Mouse (Mus musculus) lung, postnatal 0 days (tissue): ENCODE data around the gene Notch4.

Source experiments
- CTCF ChIP-seq: IDR thresholded peaks from 2 replicates; pipeline ENCODE4 v1.5.1; 2016; ENCODE audit warnings: antibody characterized with exemption, mild to moderate bottlenecking
- EP300 ChIP-seq: IDR thresholded peaks from 2 replicates; pipeline ENCODE4 v1.6.1; 2016; ENCODE audit warnings: antibody characterized with exemption, mild to moderate bottlenecking, control low read depth

DNA sequence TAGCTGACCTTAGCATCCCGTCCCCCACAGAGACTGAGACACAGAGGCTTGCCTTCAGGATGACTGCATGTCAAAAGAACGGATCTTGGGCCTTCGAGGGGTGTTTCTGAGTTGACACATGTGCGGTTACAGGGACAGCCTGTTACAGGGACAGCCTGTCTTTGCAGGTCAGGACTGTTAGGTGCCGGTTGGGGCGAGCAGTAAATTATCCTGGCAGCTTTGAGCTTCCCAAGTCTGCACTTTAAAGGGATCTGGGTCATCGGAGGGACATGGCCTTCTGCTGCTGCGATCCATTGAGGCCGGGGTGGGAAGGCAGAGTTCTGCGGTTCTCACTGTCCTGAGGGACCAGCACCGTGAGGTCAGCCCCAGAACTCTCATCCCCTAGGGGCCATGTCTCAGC, 6.7 kb upstream of the Notch4 start:
- TF ChIP-seq EP300 (no peak), CTCF (no peak)
